Mouse (Mus musculus): ENCODE measurements around the gene 1700014D04Rik.

DNA sequence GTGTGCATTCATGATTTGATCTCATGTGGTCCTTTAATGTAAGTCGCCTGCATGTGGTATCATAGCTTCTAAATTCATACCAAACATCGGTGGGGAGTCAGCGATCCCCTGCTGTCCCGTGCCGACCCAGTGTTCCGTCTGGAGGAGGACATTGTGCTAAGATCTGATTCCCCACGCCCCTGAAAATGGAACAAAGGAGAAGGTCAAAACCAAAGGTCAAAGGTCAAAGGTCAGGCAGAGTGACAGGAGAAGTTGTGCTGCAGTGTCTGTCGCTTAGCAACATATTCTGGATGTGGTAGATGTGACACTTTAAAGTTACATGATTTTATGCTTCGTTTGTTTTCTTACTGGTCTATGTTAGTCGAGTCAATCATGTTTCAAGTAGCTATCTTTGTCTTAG is 55.1 kb downstream of the 1700014D04Rik start:
- TF ChIP-seq CTCF (IDR thresholded peaks at IDR 0.05; ENCODE audit: control insufficient read depth, insufficient read depth, insufficient read length) (no peak), MAX (IDR thresholded peaks at IDR 0.05) (no peak), MYOG (IDR thresholded peaks at IDR 0.05; ENCODE audit: control insufficient read depth, extremely low read depth, insufficient read length) (no peak), FOSL1 (IDR thresholded peaks at IDR 0.05; ENCODE audit: insufficient read depth, low read length, poor library complexity, severe bottlenecking) (no peak), USF1 (IDR thresholded peaks at IDR 0.05; ENCODE audit: low read depth) (no peak), MYOD1 (IDR thresholded peaks at IDR 0.05; ENCODE audit: control insufficient read depth, insufficient read length, low read depth) (no peak)
